Mouse (Mus musculus) megakaryocyte, embryonic 14.5 days (primary cell): ENCODE measurements around the gene Siah1a.

Experiments used
- FLI1 ChIP-seq: IDR thresholded peaks from 2 replicates; pipeline ENCODE4 v1.6.1; 2012; ENCODE audit warnings: low read length, inconsistent platforms, mixed read lengths
- GATA1 ChIP-seq: IDR thresholded peaks from 3 replicates; pipeline ENCODE4 v1.6.1; 2012; ENCODE audit warnings: mixed read lengths, low read length, inconsistent platforms, borderline replicate concordance

DNA sequence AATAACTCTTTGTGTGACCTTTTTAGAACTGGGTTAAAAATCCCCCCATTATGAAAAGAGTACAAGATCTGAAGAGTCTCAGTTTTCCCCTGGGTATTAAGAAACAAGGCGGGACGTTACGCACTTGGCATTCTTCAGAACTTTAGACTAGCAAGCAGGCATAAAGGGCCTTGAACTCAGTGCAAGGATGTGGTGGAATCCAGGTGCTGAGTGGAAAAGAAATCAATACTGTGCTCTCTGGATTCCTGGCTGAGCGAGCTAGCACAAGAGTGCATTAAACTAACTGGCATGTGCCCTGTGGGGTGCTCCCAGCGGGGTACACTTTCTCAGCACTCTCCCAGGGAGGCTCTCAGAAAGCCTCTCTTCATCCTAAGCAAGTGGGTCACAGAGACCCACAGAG, 17.1 kb upstream of the Siah1a start:
- no peak for TF ChIP-seq FLI1
- no peak for TF ChIP-seq GATA1
